Mouse (Mus musculus) MEL (cell line): ENCODE results near the gene Ubtf. TPM values are rescaled to one million over a fixed set of nuclear protein-coding genes. Genes with fewer than 3 reads are reported as not detected.

Experiments used
- DNase-seq: peaks from one replicate; pipeline ENCODE4 v3.0.0; 2011; ENCODE audit warnings: low read depth, low spot score
- H3K27ac ChIP-seq: 2 replicates; pipeline ENCODE4 v1.5.1; 2012; ENCODE audit warnings: low read depth, mild to moderate bottlenecking, control low read depth, low read length, moderate library complexity; ENCODE audit not compliant: control insufficient read depth
- H3K27me3 ChIP-seq, 2 experiments: fragments of 150-350 bp in 1 of 2; sonication (generic) in 1 of 2; 2 replicates each; pipeline ENCODE4 v1.6.1; 2012; ENCODE audit warnings: low read length in 2 of 2, mild to moderate bottlenecking in 2 of 2, improper control_type of control experiment in 1 of 2, moderate library complexity in 1 of 2; ENCODE audit not compliant: insufficient read depth in 2 of 2, control insufficient read depth in 1 of 2
- H3K36me3 ChIP-seq, 2 experiments: 2 replicates each; pipeline ENCODE4 v1.6.1; 2012 to 2014; ENCODE audit warnings: low read length in 2 of 2, improper control_type of control experiment in 1 of 2, inconsistent platforms in 1 of 2, mild to moderate bottlenecking in 1 of 2; ENCODE audit not compliant: insufficient read depth in 2 of 2, control insufficient read depth in 1 of 2
- H3K4me1 ChIP-seq, 2 experiments: fragments of 150-350 bp in 1 of 2; sonication (generic) in 1 of 2; 2 replicates each; pipeline ENCODE4 v1.6.1; 2012; ENCODE audit warnings: low read length in 2 of 2, improper control_type of control experiment in 1 of 2, mild to moderate bottlenecking in 1 of 2; ENCODE audit not compliant: insufficient read depth in 2 of 2, control insufficient read depth in 1 of 2
- H3K4me3 ChIP-seq, 2 experiments: fragments of 150-350 bp in 1 of 2; sonication (generic) in 1 of 2; 2 replicates each; pipeline ENCODE4 v1.5.1; 2012; ENCODE audit warnings: low read depth in 2 of 2, low read length in 2 of 2, mild to moderate bottlenecking in 2 of 2, moderate library complexity in 2 of 2, control low read depth in 1 of 2, improper control_type of control experiment in 1 of 2; ENCODE audit not compliant: control insufficient read depth in 1 of 2, insufficient read depth in 1 of 2
- H3K79me2 ChIP-seq: 2 replicates; pipeline ENCODE4 v1.6.1; 2012; ENCODE audit warnings: mild to moderate bottlenecking, low read length, moderate library complexity; ENCODE audit not compliant: control insufficient read depth, poor library complexity, insufficient read depth
- H3K9ac ChIP-seq: 2 replicates; pipeline ENCODE4 v1.6.1; 2012; ENCODE audit warnings: low read depth, mild to moderate bottlenecking, control low read depth, low read length, moderate library complexity; ENCODE audit not compliant: control insufficient read depth, poor library complexity, severe bottlenecking
- H3K9me3 ChIP-seq: fragments of 150-350 bp; sonication (generic); replicated peaks from 2 replicates; pipeline ENCODE4 v1.6.1; 2012; ENCODE audit warnings: mild to moderate bottlenecking, low read length, improper control_type of control experiment, moderate library complexity; ENCODE audit not compliant: insufficient read depth
- ELF1 ChIP-seq: IDR thresholded peaks from 2 replicates; pipeline ENCODE4 v1.6.1; 2014; ENCODE audit warnings: low read depth, mild to moderate bottlenecking, inconsistent platforms, low read length, improper control_type of control experiment, moderate library complexity
- ETS1 ChIP-seq: IDR thresholded peaks from 2 replicates; pipeline ENCODE4 v1.6.1; 2012; ENCODE audit warnings: low read depth, mild to moderate bottlenecking, inconsistent platforms, low read length, improper control_type of control experiment, moderate library complexity
- GABPA ChIP-seq: IDR thresholded peaks from 2 replicates; pipeline ENCODE4 v1.6.1; 2012; ENCODE audit warnings: low read depth, mild to moderate bottlenecking, inconsistent platforms, low read length, improper control_type of control experiment, moderate library complexity
- GATA1 ChIP-seq: IDR thresholded peaks from 2 replicates; pipeline ENCODE4 v1.6.1; 2011; ENCODE audit warnings: low read depth, low read length, improper control_type of control experiment
- KAT2A ChIP-seq: conservative IDR thresholded peaks from 2 replicates; pipeline ENCODE4 v1.6.1; 2012; ENCODE audit warnings: low read depth, low read length, improper control_type of control experiment, inconsistent platforms
- MAZ ChIP-seq: IDR thresholded peaks from 2 replicates; pipeline ENCODE4 v1.6.1; 2012; ENCODE audit warnings: low read depth, mild to moderate bottlenecking, inconsistent platforms, low read length, improper control_type of control experiment
- NRF1 ChIP-seq: IDR thresholded peaks from 2 replicates; pipeline ENCODE4 v1.6.1; 2014; ENCODE audit warnings: low read depth, mild to moderate bottlenecking, inconsistent platforms, low read length, improper control_type of control experiment, moderate library complexity; ENCODE audit not compliant: poor library complexity, insufficient read depth, severe bottlenecking
- POLR2AphosphoS2 ChIP-seq: IDR thresholded peaks from 2 replicates; pipeline ENCODE4 v1.6.1; 2011; ENCODE audit warnings: low read length, improper control_type of control experiment
- RCOR1 ChIP-seq: IDR thresholded peaks from 2 replicates; pipeline ENCODE4 v1.6.1; 2012; ENCODE audit warnings: low read depth, mild to moderate bottlenecking, inconsistent platforms, low read length, improper control_type of control experiment
- SMC3 ChIP-seq: IDR thresholded peaks from 2 replicates; pipeline ENCODE4 v1.6.1; 2011; ENCODE audit warnings: low read depth, low read length, improper control_type of control experiment
- TAL1 ChIP-seq: IDR thresholded peaks from 2 replicates; pipeline ENCODE4 v1.6.1; 2012; ENCODE audit warnings: mild to moderate bottlenecking, inconsistent platforms, low read length, moderate library complexity, mixed read lengths
- TCF12 ChIP-seq: IDR thresholded peaks from 2 replicates; pipeline ENCODE4 v1.6.1; 2014; ENCODE audit warnings: low read depth, mild to moderate bottlenecking, inconsistent platforms, low read length, improper control_type of control experiment, moderate library complexity
- UBTF ChIP-seq: IDR thresholded peaks from 2 replicates; pipeline ENCODE4 v1.6.1; 2012; ENCODE audit warnings: low read depth, mild to moderate bottlenecking, inconsistent platforms, low read length, improper control_type of control experiment, moderate library complexity, borderline replicate concordance; ENCODE audit not compliant: insufficient read depth
- ZC3H11A ChIP-seq: IDR thresholded peaks from 2 replicates; pipeline ENCODE4 v1.6.1; 2012; ENCODE audit warnings: low read depth, mild to moderate bottlenecking, inconsistent platforms, low read length, improper control_type of control experiment
- polyA plus RNA-seq, 2 experiments: library from polyadenylated mRNA; stranded (reverse) in 1 of 2; unstranded in 1 of 2; fragments of >175 nt in 1 of 2; fragments of >200 nt in 1 of 2; gene quantifications; 2 replicates each; pipeline versions ENCODE4 v1.2.1 to v1.2.4; 2012; ENCODE audit warnings: low replicate concordance in 2 of 2, low read depth in 1 of 2; ENCODE audit not compliant: insufficient read length in 2 of 2, insufficient read depth in 1 of 2, missing spikeins in 1 of 2
- total RNA-seq: library from RNA; depleted of rRNA; stranded (reverse); fragments of 300-350 nt; gene quantifications from 2 replicates; pipeline ENCODE4 v1.2.3, GENCODE M21; 2012

The Ubtf gene
- total and polyA plus RNA-seq, 3 experiments = 76.5 to 189 (median 145) TPM

- H3K27ac ChIP-seq = no peak overlapping the region
- TF ChIP-seq UBTF (no peak), ZC3H11A (no peak), TCF12 (no peak), GABPA (no peak), KAT2A (no peak), NRF1 (no peak), SMC3 (no peak), ELF1 (no peak), RCOR1 (no peak), POLR2AphosphoS2 (no peak), MAZ (no peak), TAL1 (no peak)
- TF ChIP-seq, all 39 proteins: peak for 0
- H3K4me1 ChIP-seq = peaks cover 0 to 5% of the 10 kb centered on the region in 2 experiments; a peak in 2 of 4 replicates
Measured at GRCm38 (mm10) chr11:102339195-102339594, 19.7 kb upstream of the Ubtf start.

GRCm38 (mm10) chr11:102338561-102338960 lies 19.0 kb upstream of the Ubtf start:
- Histone ChIP-seq H3K27me3 (peaks cover 10 to 13% of the 10 kb centered on the region in 2 experiments), H3K4me3 (no peak overlapping the region), H3K79me2 (no peaks in the 10 kb centered on the region), H3K9ac (no peak overlapping the region), H3K4me1 (peaks cover 0 to 5% of the 10 kb centered on the region in 2 experiments; a peak in 2 of 4 replicates), H3K36me3 (no peaks in the 10 kb centered on the region), H3K9me3 (no peaks in the 10 kb centered on the region), H3K27ac (no peak overlapping the region)
- no peak for TF ChIP-seq RCOR1
- peak; percentile 66 for TF ChIP-seq ETS1
- DNase-seq = peak; percentile 64

More at GRCm38 (mm10) chr11:102339195-102339594, 19.7 kb upstream of the Ubtf start:
- H3K4me3 ChIP-seq = no peak overlapping the region
- H3K9me3 ChIP-seq = no peaks in the 10 kb centered on the region
- no peak for DNase-seq
- H3K27me3 ChIP-seq = peaks cover 10 to 13% of the 10 kb centered on the region in 2 experiments
- H3K79me2 ChIP-seq = no peaks in the 10 kb centered on the region
- H3K9ac ChIP-seq = no peak overlapping the region
- H3K36me3 ChIP-seq = no peaks in the 10 kb centered on the region

GRCm38 (mm10) chr11:102337921-102338320 lies 18.4 kb upstream of the Ubtf start:
- H3K36me3 ChIP-seq = no peaks in the 10 kb centered on the region
- H3K4me1 ChIP-seq = peaks cover 0 to 3% of the 10 kb centered on the region in 2 experiments; a peak in 2 of 4 replicates
- no peak overlapping the region for H3K4me3 ChIP-seq

More at GRCm38 (mm10) chr11:102337921-102338320, 18.4 kb upstream of the Ubtf start:
- Histone ChIP-seq H3K9me3 (no peaks in the 10 kb centered on the region), H3K27ac (no peak overlapping the region), H3K79me2 (no peaks in the 10 kb centered on the region), H3K9ac (no peak overlapping the region), H3K27me3 (peaks cover 13 to 15% of the 10 kb centered on the region in 2 experiments)
- TF ChIP-seq RCOR1 (no peak), GATA1 (no peak)
- DNase-seq = no peak
